Mouse (Mus musculus): ENCODE measurements around the gene Trhr2. TPM values are rescaled to one million over a fixed set of nuclear protein-coding genes. Genes with fewer than 3 reads are reported as not detected.

Gene Trhr2
- polyA plus RNA-seq, 1 experiment: 0.07 TPM

DNA sequence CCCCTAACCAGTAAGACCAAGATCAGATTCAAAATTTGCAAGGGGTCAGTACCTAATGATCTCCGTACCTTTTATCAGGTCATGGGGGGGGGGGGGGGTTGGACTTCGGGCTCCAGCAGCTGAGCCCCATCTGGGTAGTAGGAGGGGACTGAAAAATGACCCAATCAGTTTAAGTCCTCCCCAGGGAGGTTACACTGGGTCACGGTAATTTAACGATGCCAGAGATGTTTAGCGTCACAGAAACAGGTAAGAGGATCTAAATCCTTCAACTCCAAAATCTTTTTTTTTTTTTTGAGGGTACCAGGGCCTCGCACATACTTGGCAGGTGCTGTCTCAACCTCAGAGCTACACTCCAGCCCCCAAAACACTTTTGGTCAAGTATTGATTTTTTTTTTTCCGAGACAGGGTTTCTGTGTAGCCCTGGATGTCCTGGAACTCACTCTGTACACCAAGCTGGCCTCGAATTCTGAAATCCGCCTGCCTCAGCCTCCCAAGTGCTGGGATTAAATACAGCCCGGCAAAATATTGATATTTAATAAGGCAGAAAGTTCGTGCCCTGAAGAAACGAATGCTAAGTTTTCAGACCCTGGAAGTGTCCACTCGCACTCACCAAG, 15.3 kb upstream of the Trhr2 start:
- TF ChIP-seq CEBPB (IDR thresholded peaks at IDR 0.05; ENCODE audit: low read depth) (no peak), MAX (IDR thresholded peaks at IDR 0.05) (no peak), USF1 (IDR thresholded peaks at IDR 0.05; ENCODE audit: low read depth) (no peak), FOSL1 (IDR thresholded peaks at IDR 0.05; ENCODE audit: insufficient read depth, low read length, poor library complexity, severe bottlenecking) (no peak), MYOD1 (IDR thresholded peaks at IDR 0.05; ENCODE audit: control insufficient read depth, insufficient read length, low read depth) (no peak), MYOG (IDR thresholded peaks at IDR 0.05; ENCODE audit: control insufficient read depth, extremely low read depth, insufficient read length) (no peak), CTCF (IDR thresholded peaks at IDR 0.05; ENCODE audit: control insufficient read depth, insufficient read depth, insufficient read length) (no peak)
- H3K36me3 ChIP-seq (ENCODE audit: control insufficient read depth, insufficient read depth): peaks cover 27% of the 10 kb centered on the region
- H3K79me3 ChIP-seq (ENCODE audit: low read depth): peaks cover 39% of the 10 kb centered on the region

DNA sequence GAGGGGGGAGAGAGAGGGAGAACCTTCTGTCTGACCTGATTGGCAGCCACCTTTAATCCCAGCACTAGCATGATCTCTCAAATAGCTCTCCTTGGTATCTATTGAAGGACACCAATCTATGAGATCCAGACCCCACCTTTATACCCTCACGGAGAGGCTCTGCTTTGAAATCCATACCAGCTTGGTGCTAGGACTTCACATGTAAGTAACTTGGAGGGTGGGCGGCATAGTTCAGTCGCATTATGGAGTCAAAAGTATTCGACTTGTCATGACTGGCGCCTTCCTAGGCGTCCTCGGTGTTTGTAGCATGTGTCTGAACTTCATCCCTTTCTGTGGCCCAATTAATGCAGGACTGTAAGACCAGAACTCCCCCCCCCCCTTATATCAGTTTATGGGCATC, 14.8 kb upstream of the Trhr2 start:
- TF ChIP-seq CEBPB (IDR thresholded peaks at IDR 0.05; ENCODE audit: low read depth): no peak
- TF ChIP-seq USF1 (IDR thresholded peaks at IDR 0.05; ENCODE audit: low read depth): no peak
- no peak for TF ChIP-seq MYOD1 (IDR thresholded peaks at IDR 0.05; ENCODE audit: control insufficient read depth, insufficient read length, low read depth)
- no peak for TF ChIP-seq FOSL1 (IDR thresholded peaks at IDR 0.05; ENCODE audit: insufficient read depth, low read length, poor library complexity, severe bottlenecking)
- TF ChIP-seq CTCF (IDR thresholded peaks at IDR 0.05; ENCODE audit: control insufficient read depth, insufficient read depth, insufficient read length): no peak
- TF ChIP-seq MAX (IDR thresholded peaks at IDR 0.05): no peak
- TF ChIP-seq MYOG (IDR thresholded peaks at IDR 0.05; ENCODE audit: control insufficient read depth, extremely low read depth, insufficient read length): no peak
- Histone ChIP-seq H3ac (ENCODE audit: control insufficient read depth, insufficient read length, low read depth) (no peak overlapping the region), H3K36me3 (ENCODE audit: control insufficient read depth, insufficient read depth) (peaks cover 22% of the 10 kb centered on the region), H3K79me2 (ENCODE audit: control insufficient read depth, insufficient read depth) (peaks cover 38% of the 10 kb centered on the region), H3K4me3 (ENCODE audit: insufficient read depth, poor library complexity, severe bottlenecking) (peak overlapping the region; percentile 43), H3K27me3 (ENCODE audit: control insufficient read depth, insufficient read depth, insufficient read length) (no peaks in the 10 kb centered on the region), H3K79me3 (ENCODE audit: low read depth) (peaks cover 34% of the 10 kb centered on the region)

More for the DNA sequence above, 15.3 kb upstream of the Trhr2 start:
- peak overlapping the region; percentile 52 for H3ac ChIP-seq (ENCODE audit: control insufficient read depth, insufficient read length, low read depth)
- H3K4me3 ChIP-seq (ENCODE audit: insufficient read depth, poor library complexity, severe bottlenecking): peak overlapping the region; percentile 43
- no peaks in the 10 kb centered on the region for H3K27me3 ChIP-seq (ENCODE audit: control insufficient read depth, insufficient read depth, insufficient read length)
- H3K79me2 ChIP-seq (ENCODE audit: control insufficient read depth, insufficient read depth): peaks cover 44% of the 10 kb centered on the region

DNA sequence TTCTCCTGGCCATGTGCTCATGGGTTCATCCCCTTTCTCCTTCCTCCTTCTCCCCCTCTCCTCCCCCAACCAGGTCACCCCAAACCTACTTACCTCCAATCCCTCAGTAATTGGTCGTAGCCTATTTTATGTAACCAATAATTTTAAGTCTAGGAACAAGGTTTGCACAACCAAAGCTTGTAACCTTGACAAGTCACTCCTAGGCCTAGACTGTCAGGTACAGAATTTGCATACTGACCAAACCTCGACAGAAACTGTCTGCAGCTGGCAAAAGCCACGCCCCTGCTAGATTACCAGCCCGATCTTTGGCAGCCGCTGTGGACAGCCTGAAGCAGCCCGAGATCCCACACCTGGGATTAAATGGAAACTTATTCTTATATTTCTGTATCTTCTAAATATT, 11.2 kb upstream of the Trhr2 start:
- Histone ChIP-seq H3K4me3 (ENCODE audit: insufficient read depth, poor library complexity, severe bottlenecking) (no peak overlapping the region), H3ac (ENCODE audit: control insufficient read depth, insufficient read length, low read depth) (no peak overlapping the region), H3K79me2 (ENCODE audit: control insufficient read depth, insufficient read depth) (peaks cover 2% of the 10 kb centered on the region), H3K36me3 (ENCODE audit: control insufficient read depth, insufficient read depth) (no peaks in the 10 kb centered on the region), H3K27me3 (ENCODE audit: control insufficient read depth, insufficient read depth, insufficient read length) (no peaks in the 10 kb centered on the region), H3K79me3 (ENCODE audit: low read depth) (no peaks in the 10 kb centered on the region)
- TF ChIP-seq MYOG (IDR thresholded peaks at IDR 0.05; ENCODE audit: control insufficient read depth, extremely low read depth, insufficient read length) (no peak), MYOD1 (IDR thresholded peaks at IDR 0.05; ENCODE audit: control insufficient read depth, insufficient read length, low read depth) (no peak), FOSL1 (IDR thresholded peaks at IDR 0.05; ENCODE audit: insufficient read depth, low read length, poor library complexity, severe bottlenecking) (no peak), USF1 (IDR thresholded peaks at IDR 0.05; ENCODE audit: low read depth) (no peak), CTCF (IDR thresholded peaks at IDR 0.05; ENCODE audit: control insufficient read depth, insufficient read depth, insufficient read length) (no peak), MAX (IDR thresholded peaks at IDR 0.05) (no peak), CEBPB (IDR thresholded peaks at IDR 0.05; ENCODE audit: low read depth) (no peak)

DNA sequence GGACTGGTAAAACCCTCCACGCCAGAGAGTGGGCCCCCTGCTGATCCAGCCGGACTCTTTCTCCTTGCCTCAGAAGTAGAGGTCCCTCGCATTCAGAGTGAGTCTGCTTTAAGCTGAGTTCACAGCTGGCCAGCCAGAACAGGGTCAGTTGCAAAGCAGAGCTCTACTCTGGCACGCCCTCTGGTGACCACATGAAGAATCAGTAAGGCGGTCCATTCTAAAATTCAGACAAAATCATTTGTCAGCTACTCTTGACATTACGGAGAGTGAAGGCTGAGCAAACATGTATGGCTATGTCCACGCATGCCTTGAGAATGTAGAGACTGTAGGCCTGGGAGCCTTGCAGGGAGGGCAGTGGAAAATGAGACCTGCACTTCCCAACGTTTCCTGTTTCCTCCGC, 9.1 kb upstream of the Trhr2 start:
- Histone ChIP-seq H3K79me3 (ENCODE audit: low read depth) (no peaks in the 10 kb centered on the region), H3ac (ENCODE audit: control insufficient read depth, insufficient read length, low read depth) (no peak overlapping the region), H3K79me2 (ENCODE audit: control insufficient read depth, insufficient read depth) (no peaks in the 10 kb centered on the region), H3K4me3 (ENCODE audit: insufficient read depth, poor library complexity, severe bottlenecking) (no peak overlapping the region), H3K36me3 (ENCODE audit: control insufficient read depth, insufficient read depth) (no peaks in the 10 kb centered on the region), H3K27me3 (ENCODE audit: control insufficient read depth, insufficient read depth, insufficient read length) (no peaks in the 10 kb centered on the region)
- TF ChIP-seq MYOD1 (IDR thresholded peaks at IDR 0.05; ENCODE audit: control insufficient read depth, insufficient read length, low read depth) (peak; percentile 3), CTCF (IDR thresholded peaks at IDR 0.05; ENCODE audit: control insufficient read depth, insufficient read depth, insufficient read length) (peak; percentile 71), FOSL1 (IDR thresholded peaks at IDR 0.05; ENCODE audit: insufficient read depth, low read length, poor library complexity, severe bottlenecking) (no peak)

DNA sequence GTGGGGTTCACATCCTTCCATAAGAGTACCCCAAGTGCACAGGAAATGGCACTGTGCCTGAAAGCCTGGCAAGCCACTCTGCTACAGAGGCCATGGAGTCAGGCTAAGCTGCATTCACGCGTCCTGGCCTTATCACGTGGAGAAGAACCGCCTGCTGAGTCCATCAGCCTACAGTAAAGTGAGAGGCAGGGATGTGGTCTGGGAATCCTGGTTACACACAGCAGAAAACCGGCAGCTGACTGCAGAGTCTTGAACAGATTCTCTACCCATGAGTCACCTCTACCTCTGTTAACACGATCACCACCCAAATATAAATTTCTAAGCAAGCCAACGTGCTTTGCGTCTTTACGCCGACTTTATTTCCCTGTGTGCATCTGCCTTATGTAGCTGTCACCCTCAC, 7.9 kb upstream of the Trhr2 start:
- Histone ChIP-seq H3K36me3 (ENCODE audit: control insufficient read depth, insufficient read depth) (no peaks in the 10 kb centered on the region), H3K79me3 (ENCODE audit: low read depth) (no peaks in the 10 kb centered on the region), H3K79me2 (ENCODE audit: control insufficient read depth, insufficient read depth) (no peaks in the 10 kb centered on the region), H3ac (ENCODE audit: control insufficient read depth, insufficient read length, low read depth) (no peak overlapping the region), H3K4me3 (ENCODE audit: insufficient read depth, poor library complexity, severe bottlenecking) (no peak overlapping the region), H3K27me3 (ENCODE audit: control insufficient read depth, insufficient read depth, insufficient read length) (no peaks in the 10 kb centered on the region)
- TF ChIP-seq MYOD1 (IDR thresholded peaks at IDR 0.05; ENCODE audit: control insufficient read depth, insufficient read length, low read depth) (peak; percentile 64), FOSL1 (IDR thresholded peaks at IDR 0.05; ENCODE audit: insufficient read depth, low read length, poor library complexity, severe bottlenecking) (peak; percentile 55), USF1 (IDR thresholded peaks at IDR 0.05; ENCODE audit: low read depth) (peak; percentile 91), MYOG (IDR thresholded peaks at IDR 0.05; ENCODE audit: control insufficient read depth, extremely low read depth, insufficient read length) (no peak), MAX (IDR thresholded peaks at IDR 0.05) (peak; percentile 67), CEBPB (IDR thresholded peaks at IDR 0.05; ENCODE audit: low read depth) (no peak)

DNA sequence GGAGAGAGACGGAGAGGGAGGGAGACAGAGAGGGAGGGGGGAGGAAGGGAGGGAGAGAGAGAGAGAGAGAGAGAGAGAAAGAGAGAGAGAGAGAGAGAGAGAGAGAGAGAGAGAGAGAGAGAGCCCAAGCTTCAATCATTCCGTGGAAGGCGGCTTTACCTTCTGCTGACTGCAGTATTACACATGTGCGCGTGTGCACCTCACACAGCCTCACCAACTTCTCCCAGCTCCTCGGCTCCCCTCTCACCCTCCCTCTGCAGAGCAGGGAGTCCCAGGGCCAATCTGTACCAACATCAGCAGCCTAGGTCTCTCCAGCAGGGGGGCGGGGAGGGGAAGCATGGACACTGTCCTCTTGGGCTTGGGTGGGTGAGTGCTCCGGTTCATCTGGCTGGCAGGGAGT, 2.4 kb upstream of the Trhr2 start:
- no peak overlapping the region for H3ac ChIP-seq (ENCODE audit: control insufficient read depth, insufficient read length, low read depth)
- no peaks in the 10 kb centered on the region for H3K36me3 ChIP-seq (ENCODE audit: control insufficient read depth, insufficient read depth)
- no peaks in the 10 kb centered on the region for H3K27me3 ChIP-seq (ENCODE audit: control insufficient read depth, insufficient read depth, insufficient read length)
- no peaks in the 10 kb centered on the region for H3K79me3 ChIP-seq (ENCODE audit: low read depth)
- no peaks in the 10 kb centered on the region for H3K79me2 ChIP-seq (ENCODE audit: control insufficient read depth, insufficient read depth)
- H3K4me3 ChIP-seq (ENCODE audit: insufficient read depth, poor library complexity, severe bottlenecking): no peak overlapping the region
- TF ChIP-seq CTCF (IDR thresholded peaks at IDR 0.05; ENCODE audit: control insufficient read depth, insufficient read depth, insufficient read length) (no peak), MYOD1 (IDR thresholded peaks at IDR 0.05; ENCODE audit: control insufficient read depth, insufficient read length, low read depth) (no peak), MYOG (IDR thresholded peaks at IDR 0.05; ENCODE audit: control insufficient read depth, extremely low read depth, insufficient read length) (no peak), CEBPB (IDR thresholded peaks at IDR 0.05; ENCODE audit: low read depth) (no peak), USF1 (IDR thresholded peaks at IDR 0.05; ENCODE audit: low read depth) (no peak), FOSL1 (IDR thresholded peaks at IDR 0.05; ENCODE audit: insufficient read depth, low read length, poor library complexity, severe bottlenecking) (no peak), MAX (IDR thresholded peaks at IDR 0.05) (no peak)
